Mouse (Mus musculus): ENCODE measurements at regions not wholly inside any gene's neighbourhood (a gene's known extent, or its start where the extent isn't known, plus 50 kb on each side); places are given as distances from the start of the nearest gene placed in this dataset.
A peak's percentile ranks its signal among the peaks of the same experiment; 100 is the strongest.

DNA sequence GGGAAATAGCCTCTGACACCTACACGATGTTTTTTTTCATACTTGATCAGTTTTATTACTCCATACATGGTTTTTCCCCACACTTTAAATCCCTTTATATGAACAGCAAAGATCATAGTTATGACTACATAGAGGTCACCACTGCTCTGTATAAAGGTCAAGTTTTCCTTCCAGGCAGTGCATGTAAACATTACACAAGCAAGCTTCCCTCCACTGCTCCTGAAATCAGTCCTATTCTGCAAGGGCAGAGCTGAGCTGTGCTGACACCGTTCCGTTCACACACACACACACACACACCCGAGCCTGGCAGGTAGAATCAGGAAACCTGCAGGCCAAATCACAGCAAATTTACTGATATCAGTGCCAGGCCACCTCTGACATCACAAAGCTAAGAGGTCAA, 74.1 kb upstream of the Mgmt start:
- 55% methylated on average over 4 of the region's 4 CpGs for WGBS
- H3K9ac ChIP-seq (replicated peaks; ENCODE audit: low read depth, low read length), result no peak overlapping the region

DNA sequence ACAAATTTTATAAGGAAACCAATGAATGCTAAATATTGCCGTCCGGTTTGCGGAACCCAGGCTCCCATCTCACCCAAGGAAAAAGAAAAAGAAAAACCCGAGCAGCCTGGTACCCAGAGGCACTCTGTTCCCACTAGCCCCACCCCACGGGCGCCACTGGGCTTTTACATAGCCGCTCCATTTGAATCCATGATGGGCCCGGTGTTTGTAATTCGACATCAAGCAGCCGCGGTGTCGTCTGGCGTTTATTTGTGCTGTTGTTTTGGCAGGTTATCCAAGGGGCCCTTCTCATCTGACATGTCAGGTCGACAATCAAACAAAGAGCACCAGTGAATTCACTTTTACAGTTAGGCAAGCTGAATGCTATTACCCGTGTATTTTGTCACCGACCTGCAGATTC, 68.8 kb upstream of the Mgmt start:
- Histone ChIP-seq H3K36me3 (ENCODE audit: control insufficient read depth, insufficient read depth, low read length) (no peaks in the 10 kb centered on the region), H3K9ac (replicated peaks; ENCODE audit: low read depth, low read length) (no peak overlapping the region), H3K9me3 (ENCODE audit: control insufficient read depth, low read depth, low read length) (no peaks in the 10 kb centered on the region), H3K4me1 (ENCODE audit: control insufficient read depth, insufficient read depth, low read length) (0 out of 2 replicates have a peak, but pooled peaks cover 4% of the 10 kb centered on the region), H3K4me3 (ENCODE audit: low read depth, low read length) (no peak overlapping the region), H3K4me2 (replicated peaks; ENCODE audit: low read depth, low read length) (no peak overlapping the region), H3K27me3 (ENCODE audit: control insufficient read depth, insufficient read depth, low read length) (no peaks in the 10 kb centered on the region), H3K27ac (ENCODE audit: low read length) (no peak overlapping the region)
- no peak for ATAC-seq (ENCODE audit: insufficient number of reproducible peaks, insufficient read depth, low FRiP score, low read depth)
- 21% methylated on average over 16 of the region's 16 CpGs for WGBS

More for the DNA sequence above, 74.1 kb upstream of the Mgmt start:
- Histone ChIP-seq H3K4me1 (ENCODE audit: control insufficient read depth, insufficient read depth, low read length) (0 out of 2 replicates have a peak, but pooled peaks cover 4% of the 10 kb centered on the region), H3K27me3 (ENCODE audit: control insufficient read depth, insufficient read depth, low read length) (no peaks in the 10 kb centered on the region), H3K4me3 (ENCODE audit: low read depth, low read length) (no peak overlapping the region), H3K9me3 (ENCODE audit: control insufficient read depth, low read depth, low read length) (no peaks in the 10 kb centered on the region), H3K4me2 (replicated peaks; ENCODE audit: low read depth, low read length) (no peak overlapping the region), H3K36me3 (ENCODE audit: control insufficient read depth, insufficient read depth, low read length) (no peaks in the 10 kb centered on the region), H3K27ac (ENCODE audit: low read length) (no peak overlapping the region)
- ATAC-seq (ENCODE audit: insufficient number of reproducible peaks, insufficient read depth, low FRiP score, low read depth), result no peak

DNA sequence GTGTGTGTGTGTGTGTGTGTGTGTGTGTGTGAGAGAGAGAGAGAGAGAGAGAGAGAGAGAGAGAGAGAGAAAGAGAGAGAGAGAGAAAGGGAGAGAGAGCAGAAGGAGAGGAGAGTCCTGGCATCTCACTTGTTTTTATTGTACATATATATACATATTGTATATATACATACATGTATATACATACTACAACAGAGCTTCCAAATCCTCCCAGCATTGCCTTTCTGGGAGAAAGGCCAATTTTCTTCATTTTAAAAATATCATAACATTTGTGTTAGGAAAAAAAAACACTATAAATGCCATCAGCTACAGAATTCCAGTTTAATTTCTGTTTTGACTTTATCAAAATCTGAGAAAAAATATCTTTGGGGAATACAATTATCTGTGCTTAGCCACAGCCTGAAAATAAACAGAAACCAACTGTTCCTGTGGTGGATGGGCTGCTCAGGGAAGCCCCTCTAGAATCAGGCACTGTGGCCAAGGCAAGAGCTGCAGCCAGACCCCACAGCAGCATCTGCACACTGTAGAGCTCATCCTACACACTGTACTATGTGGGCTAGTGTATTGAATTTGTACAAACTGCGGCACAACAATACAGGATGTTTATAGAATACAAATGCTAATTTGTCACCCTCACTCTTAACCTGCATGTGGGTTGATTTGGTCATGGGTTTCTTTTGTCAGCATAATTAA, 64.6 kb upstream of the Mgmt start:
- no peaks in the 10 kb centered on the region for H3K27me3 ChIP-seq (ENCODE audit: control insufficient read depth, insufficient read depth, low read length)
- H3K9ac ChIP-seq (replicated peaks; ENCODE audit: low read depth, low read length), result no peak overlapping the region
- no peak overlapping the region for H3K27ac ChIP-seq (ENCODE audit: low read length)
- H3K4me1 ChIP-seq (ENCODE audit: control insufficient read depth, insufficient read depth, low read length), result no peaks in the 10 kb centered on the region
- 63% methylated on average over 1 of the region's 1 CpGs for WGBS
- ATAC-seq (ENCODE audit: insufficient number of reproducible peaks, insufficient read depth, low FRiP score, low read depth), result no peak
- no peak overlapping the region for H3K4me2 ChIP-seq (replicated peaks; ENCODE audit: low read depth, low read length)
- H3K36me3 ChIP-seq (ENCODE audit: control insufficient read depth, insufficient read depth, low read length), result no peaks in the 10 kb centered on the region
- H3K4me3 ChIP-seq (ENCODE audit: low read depth, low read length), result no peak overlapping the region
- H3K9me3 ChIP-seq (ENCODE audit: control insufficient read depth, low read depth, low read length), result no peaks in the 10 kb centered on the region

DNA sequence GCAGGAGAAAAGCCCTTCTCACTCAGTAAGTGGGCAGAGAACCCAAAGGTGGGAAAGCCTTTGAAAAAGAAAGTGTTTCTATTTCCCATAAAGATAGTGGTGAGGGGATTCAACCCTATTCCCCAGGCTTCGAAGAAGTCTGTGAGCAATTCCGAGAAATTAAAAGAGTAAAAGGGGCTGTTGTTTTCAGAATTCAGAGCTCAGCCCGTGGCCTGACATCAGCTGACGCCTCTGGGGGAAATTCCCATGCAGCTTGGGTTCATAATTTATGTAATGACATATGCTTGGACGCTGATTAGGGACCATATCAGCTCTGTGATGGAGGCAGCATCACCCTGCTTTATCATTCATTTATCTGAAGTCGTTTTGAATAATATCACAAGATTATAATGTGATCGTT, 62.0 kb upstream of the Mgmt start:
- ATAC-seq (ENCODE audit: insufficient number of reproducible peaks, insufficient read depth, low FRiP score, low read depth), result no peak
- 75% methylated on average over 7 of the region's 7 CpGs for WGBS

DNA sequence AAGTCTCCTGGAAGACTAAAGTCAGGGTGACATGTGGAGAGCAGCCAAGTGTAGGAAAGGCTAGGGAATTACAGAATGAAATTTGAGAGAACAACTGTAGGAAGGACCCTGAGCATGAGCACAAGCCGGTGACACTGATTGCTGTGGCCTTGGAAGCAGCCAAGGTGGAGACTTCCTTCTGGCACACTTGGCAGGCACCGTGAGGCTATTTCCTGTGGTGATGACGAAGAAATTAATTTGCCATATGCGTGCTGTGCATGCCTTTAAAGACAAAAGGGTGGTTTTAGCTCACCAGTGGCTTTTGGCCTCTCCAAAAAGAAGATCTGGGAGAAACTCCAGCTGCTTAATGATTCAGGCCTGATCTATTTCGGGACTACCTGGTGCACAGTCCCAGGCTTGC, 55.4 kb upstream of the Mgmt start:
- no peak overlapping the region for H3K4me3 ChIP-seq (ENCODE audit: low read depth, low read length)
- H3K4me2 ChIP-seq (replicated peaks; ENCODE audit: low read depth, low read length), result no peak overlapping the region
- H3K4me1 ChIP-seq (ENCODE audit: control insufficient read depth, insufficient read depth, low read length), result peaks cover 20% of the 10 kb centered on the region; the same call in 1 of the 2 replicates
- H3K9ac ChIP-seq (replicated peaks; ENCODE audit: low read depth, low read length), result no peak overlapping the region
- no peak overlapping the region; the same call in 1 of the 2 replicates for H3K27ac ChIP-seq (ENCODE audit: low read length)
- no peaks in the 10 kb centered on the region for H3K36me3 ChIP-seq (ENCODE audit: control insufficient read depth, insufficient read depth, low read length)
- no peaks in the 10 kb centered on the region for H3K27me3 ChIP-seq (ENCODE audit: control insufficient read depth, insufficient read depth, low read length)
- no peaks in the 10 kb centered on the region for H3K9me3 ChIP-seq (ENCODE audit: control insufficient read depth, low read depth, low read length)
- 50% methylated on average over 5 of the region's 5 CpGs for WGBS
- ATAC-seq (ENCODE audit: insufficient number of reproducible peaks, insufficient read depth, low FRiP score, low read depth), result no peak

More for the DNA sequence above, 62.0 kb upstream of the Mgmt start:
- no peak overlapping the region for H3K4me3 ChIP-seq (ENCODE audit: low read depth, low read length)
- H3K4me1 ChIP-seq (ENCODE audit: control insufficient read depth, insufficient read depth, low read length), result no peaks in the 10 kb centered on the region
- H3K36me3 ChIP-seq (ENCODE audit: control insufficient read depth, insufficient read depth, low read length), result no peaks in the 10 kb centered on the region
- H3K4me2 ChIP-seq (replicated peaks; ENCODE audit: low read depth, low read length), result no peak overlapping the region
- H3K27me3 ChIP-seq (ENCODE audit: control insufficient read depth, insufficient read depth, low read length), result no peaks in the 10 kb centered on the region
- H3K9me3 ChIP-seq (ENCODE audit: control insufficient read depth, low read depth, low read length), result no peaks in the 10 kb centered on the region
- no peak overlapping the region for H3K9ac ChIP-seq (replicated peaks; ENCODE audit: low read depth, low read length)
- H3K27ac ChIP-seq (ENCODE audit: low read length), result no peak overlapping the region

DNA sequence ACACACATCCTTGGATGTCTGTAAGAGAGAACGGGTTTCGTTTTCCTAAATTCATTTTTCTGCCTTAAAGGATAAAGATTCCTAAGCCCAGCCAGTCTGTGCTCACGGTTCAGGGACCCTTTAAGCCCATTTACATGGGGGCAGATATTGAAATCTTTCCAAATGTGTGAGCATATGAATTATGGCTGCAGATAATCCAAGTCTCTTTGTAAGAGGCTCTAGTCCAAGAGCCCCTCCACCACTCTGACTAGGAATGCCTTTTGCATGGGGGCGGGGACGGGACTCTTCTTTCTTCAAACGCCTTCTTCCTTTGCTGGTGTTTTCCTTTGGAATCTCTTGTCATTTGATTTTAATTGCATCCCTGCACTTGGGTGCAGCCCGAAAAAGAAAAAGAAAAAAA, 54.2 kb upstream of the Mgmt start:
- ATAC-seq (ENCODE audit: insufficient number of reproducible peaks, insufficient read depth, low FRiP score, low read depth), result 0 out of 2 replicates have a peak, but pooled peaks have one; percentile 33
- Histone ChIP-seq H3K27ac (ENCODE audit: low read length) (no peak overlapping the region), H3K9me3 (ENCODE audit: control insufficient read depth, low read depth, low read length) (no peaks in the 10 kb centered on the region), H3K4me3 (ENCODE audit: low read depth, low read length) (no peak overlapping the region), H3K27me3 (ENCODE audit: control insufficient read depth, insufficient read depth, low read length) (no peaks in the 10 kb centered on the region), H3K36me3 (ENCODE audit: control insufficient read depth, insufficient read depth, low read length) (no peaks in the 10 kb centered on the region), H3K9ac (replicated peaks; ENCODE audit: low read depth, low read length) (no peak overlapping the region), H3K4me2 (replicated peaks; ENCODE audit: low read depth, low read length) (no peak overlapping the region), H3K4me1 (ENCODE audit: control insufficient read depth, insufficient read depth, low read length) (peaks cover 23% of the 10 kb centered on the region; the same call in 1 of the 2 replicates)
- 33% methylated on average over 7 of the region's 7 CpGs for WGBS

DNA sequence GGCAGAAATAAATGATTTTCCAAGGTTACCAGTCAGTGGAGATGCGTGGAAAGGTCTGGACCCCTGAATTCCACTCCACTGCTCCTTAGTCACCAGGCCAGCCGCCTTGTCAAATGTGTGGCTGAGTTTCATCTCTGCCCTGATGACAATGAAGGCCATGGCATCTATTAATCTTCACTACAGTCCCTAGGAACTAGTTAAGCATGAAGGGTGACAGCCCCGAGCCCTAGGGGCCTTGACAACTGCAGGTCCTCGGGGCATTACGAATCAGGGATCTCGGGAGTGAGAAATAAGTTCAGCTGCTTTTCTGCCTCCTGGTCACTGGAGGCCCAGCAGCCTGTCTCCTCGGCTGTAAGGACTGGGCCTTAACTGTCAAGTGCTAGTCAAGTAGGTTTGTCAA, 51.7 kb upstream of the Mgmt start:
- Histone ChIP-seq H3K4me1 (ENCODE audit: control insufficient read depth, insufficient read depth, low read length) (peaks cover 26% of the 10 kb centered on the region; the same call in 1 of the 2 replicates), H3K9me3 (ENCODE audit: control insufficient read depth, low read depth, low read length) (no peaks in the 10 kb centered on the region), H3K27me3 (ENCODE audit: control insufficient read depth, insufficient read depth, low read length) (no peaks in the 10 kb centered on the region), H3K4me3 (ENCODE audit: low read depth, low read length) (no peak overlapping the region), H3K9ac (replicated peaks; ENCODE audit: low read depth, low read length) (no peak overlapping the region), H3K4me2 (replicated peaks; ENCODE audit: low read depth, low read length) (no peak overlapping the region), H3K27ac (ENCODE audit: low read length) (no peak overlapping the region), H3K36me3 (ENCODE audit: control insufficient read depth, insufficient read depth, low read length) (no peaks in the 10 kb centered on the region)
- 70% methylated on average over 7 of the region's 7 CpGs for WGBS
- ATAC-seq (ENCODE audit: insufficient number of reproducible peaks, insufficient read depth, low FRiP score, low read depth), result no peak

DNA sequence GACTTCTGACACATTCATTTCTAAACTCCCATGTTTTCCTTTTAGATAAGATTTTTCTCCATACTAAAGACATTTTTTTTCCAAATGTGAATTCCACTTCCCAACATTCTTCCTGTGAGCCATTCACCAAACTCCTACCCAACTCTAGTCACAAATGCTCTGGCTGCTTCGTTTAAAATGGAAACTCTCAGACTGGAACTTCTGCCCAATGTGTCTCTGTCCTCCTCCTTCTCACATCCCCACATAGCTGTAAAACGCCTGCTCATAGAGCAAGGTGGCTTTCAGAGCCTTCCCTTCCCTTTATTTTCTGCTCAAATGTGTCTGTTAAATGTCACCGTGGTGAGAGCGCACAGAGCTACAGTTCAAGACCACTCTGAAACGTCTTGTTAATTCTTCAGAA, 50.1 kb upstream of the Mgmt start:
- no peak for ATAC-seq (ENCODE audit: insufficient number of reproducible peaks, insufficient read depth, low FRiP score, low read depth)
- H3K4me2 ChIP-seq (replicated peaks; ENCODE audit: low read depth, low read length), result no peak overlapping the region
- no peak overlapping the region for H3K27ac ChIP-seq (ENCODE audit: low read length)
- peaks cover 23% of the 10 kb centered on the region; the same call in 1 of the 2 replicates for H3K4me1 ChIP-seq (ENCODE audit: control insufficient read depth, insufficient read depth, low read length)
- no peaks in the 10 kb centered on the region for H3K36me3 ChIP-seq (ENCODE audit: control insufficient read depth, insufficient read depth, low read length)
- no peaks in the 10 kb centered on the region for H3K9me3 ChIP-seq (ENCODE audit: control insufficient read depth, low read depth, low read length)
- no peak overlapping the region for H3K9ac ChIP-seq (replicated peaks; ENCODE audit: low read depth, low read length)
- H3K4me3 ChIP-seq (ENCODE audit: low read depth, low read length), result no peak overlapping the region
- no peaks in the 10 kb centered on the region for H3K27me3 ChIP-seq (ENCODE audit: control insufficient read depth, insufficient read depth, low read length)
- WGBS, result 32% methylated on average over 5 of the region's 5 CpGs
